Mouse (Mus musculus): ENCODE results near the gene Osbpl7. TPM values are rescaled to one million over a fixed set of nuclear protein-coding genes. Genes with fewer than 3 reads are reported as not detected.

The Osbpl7 gene
- polyA plus RNA-seq (2015; fragmentation: Nextera tagmentation; extraction: Ambion mirVana): 9.1 and 11.1 TPM in 2 replicates

GRCm38 (mm10) chr11:97050216-97050943 lies at the start of gene Osbpl7:
Osbpl7 (plus strand) TSS chr11:97050628.
- Histone ChIP-seq H3K36me3 (peaks cover 37% of the 10 kb centered on the region), H3K9ac (peak within 1 kb of the TSS; percentile 80), H3K4me1 (replicated peaks) (peaks cover 23% of the 10 kb centered on the region), H3K4me2 (replicated peaks) (peak within 1 kb of the TSS; percentile 89), H3K27me3 (replicated peaks) (no peaks in the 10 kb centered on the region), H3K4me3 (replicated peaks) (peak within 1 kb of the TSS; percentile 71), H3K9me3 (no peaks in the 10 kb centered on the region), H3K27ac (peak within 1 kb of the TSS; percentile 78)
- 5% methylated on average over 18 of the region's 18 CpGs for WGBS
- ATAC-seq: peak; percentile 70

DNA sequence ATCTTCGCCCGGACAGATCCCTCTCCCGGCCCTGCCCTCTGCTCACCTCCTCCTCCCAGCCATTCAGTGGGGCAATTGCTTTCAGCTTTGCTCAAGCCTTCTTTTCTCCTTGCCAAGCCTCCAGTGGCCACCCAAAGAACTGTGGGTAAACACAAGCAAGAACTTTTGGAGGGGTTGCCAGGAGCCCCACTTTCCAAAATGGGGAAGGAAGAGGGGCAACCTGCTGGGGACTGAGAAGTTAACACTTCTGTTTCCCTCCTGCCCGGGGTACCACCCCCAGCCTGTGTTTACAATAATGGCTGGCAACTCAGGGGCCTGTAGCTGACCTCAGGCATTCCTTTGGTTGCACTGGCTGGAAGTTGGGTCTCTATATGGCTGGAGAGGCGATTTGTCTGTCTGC lies 47.3 kb upstream of the Osbpl7 start:
- Histone ChIP-seq H3K9ac (no peak overlapping the region), H3K4me3 (replicated peaks) (no peak overlapping the region), H3K4me1 (replicated peaks) (no peaks in the 10 kb centered on the region), H3K9me3 (no peaks in the 10 kb centered on the region), H3K36me3 (no peaks in the 10 kb centered on the region), H3K27me3 (replicated peaks) (peaks cover 7% of the 10 kb centered on the region), H3K4me2 (replicated peaks) (no peak overlapping the region), H3K27ac (no peak overlapping the region)
- no peak for ATAC-seq
- WGBS: 29% methylated on average over 5 of the region's 5 CpGs

GRCm38 (mm10) chr11:97007093-97007794 lies 43.2 kb upstream of the Osbpl7 start:
- Histone ChIP-seq H3K36me3 (no peaks in the 10 kb centered on the region), H3K4me2 (replicated peaks) (no peak overlapping the region), H3K4me1 (replicated peaks) (no peaks in the 10 kb centered on the region), H3K4me3 (replicated peaks) (no peak overlapping the region), H3K9ac (no peak overlapping the region), H3K27ac (no peak overlapping the region), H3K27me3 (replicated peaks) (peaks cover 22% of the 10 kb centered on the region), H3K9me3 (no peaks in the 10 kb centered on the region)
- ATAC-seq: no peak
- WGBS: 57% methylated on average over 9 of the region's 9 CpGs

DNA sequence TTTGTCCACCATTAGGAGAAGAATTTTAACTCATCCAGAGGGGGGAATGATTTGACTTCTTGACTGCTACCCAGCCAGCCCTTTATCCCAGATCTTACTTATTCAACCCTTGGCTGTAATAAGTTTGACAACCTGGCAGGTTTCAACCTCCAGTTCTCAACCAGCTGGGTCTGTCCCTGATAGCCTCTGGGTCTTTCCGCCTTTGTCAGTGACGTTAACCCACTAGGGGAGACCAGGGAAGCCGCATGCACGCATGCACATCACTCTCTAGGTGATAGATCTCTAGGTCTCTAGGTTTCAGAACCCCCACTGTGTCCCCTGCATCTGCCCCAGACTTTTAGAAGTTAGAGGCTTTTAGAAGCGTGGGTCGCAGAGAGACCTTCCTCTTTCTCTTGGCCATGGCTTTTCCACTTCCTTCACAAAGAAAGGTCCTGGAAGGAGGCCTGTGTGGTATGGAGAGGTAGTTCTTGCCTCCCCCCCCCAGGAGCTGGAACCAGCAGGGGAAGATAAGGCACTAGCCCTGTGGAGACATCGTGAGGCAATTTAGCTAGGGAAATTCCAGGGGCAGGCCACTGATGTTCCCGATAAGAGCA lies 41.1 kb upstream of the Osbpl7 start:
- Histone ChIP-seq H3K4me2 (replicated peaks) (no peak overlapping the region), H3K36me3 (no peaks in the 10 kb centered on the region), H3K9ac (no peak overlapping the region), H3K27ac (no peak overlapping the region), H3K9me3 (no peaks in the 10 kb centered on the region), H3K27me3 (replicated peaks) (peaks cover 22% of the 10 kb centered on the region), H3K4me3 (replicated peaks) (no peak overlapping the region), H3K4me1 (replicated peaks) (0 out of 2 replicates have a peak, but pooled peaks cover 3% of the 10 kb centered on the region)
- WGBS: 46% methylated on average over 8 of the region's 8 CpGs
- no peak for ATAC-seq

DNA sequence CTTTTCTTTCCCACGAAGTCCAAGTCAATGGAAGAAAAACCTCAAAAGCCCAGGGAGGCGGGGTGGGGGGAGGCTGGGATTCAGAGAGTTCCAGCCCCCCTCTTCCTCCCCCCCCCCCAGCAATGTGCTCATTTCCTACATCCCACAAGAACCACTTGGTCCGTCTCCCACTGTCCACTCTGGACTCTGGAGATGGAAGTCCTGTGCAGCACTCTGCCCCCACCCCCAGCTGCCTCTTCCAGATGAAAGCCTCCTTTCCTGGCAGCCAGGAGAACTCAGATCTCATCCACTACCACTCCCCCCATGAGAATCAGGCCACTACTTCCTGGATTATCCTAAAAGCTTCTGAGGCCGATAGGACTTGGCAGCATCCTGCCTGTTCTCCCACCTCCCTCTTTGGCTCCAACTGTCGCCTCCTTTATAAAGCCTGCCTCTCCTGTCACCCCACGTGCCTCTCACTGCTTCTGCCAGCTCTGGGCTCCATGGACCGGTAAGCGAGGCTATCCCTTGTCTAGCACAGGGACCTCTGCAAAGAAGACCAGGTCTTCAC lies 37.2 kb upstream of the Osbpl7 start, which contains the start of gene Sp6:
TSS of gene Sp6 (plus strand) at position 274 of the 550 bp plus-strand sequence.
- 21% methylated on average over 8 of the region's 8 CpGs for WGBS
- Histone ChIP-seq H3K4me3 (replicated peaks) (no peak within 1 kb of the TSS), H3K9me3 (no peaks in the 10 kb centered on the region), H3K4me1 (replicated peaks) (peaks cover 10% of the 10 kb centered on the region), H3K9ac (no peak within 1 kb of the TSS), H3K36me3 (no peaks in the 10 kb centered on the region), H3K4me2 (replicated peaks) (no peak within 1 kb of the TSS), H3K27me3 (replicated peaks) (peaks cover 41% of the 10 kb centered on the region), H3K27ac (no peak within 1 kb of the TSS)
- no peak for ATAC-seq

DNA sequence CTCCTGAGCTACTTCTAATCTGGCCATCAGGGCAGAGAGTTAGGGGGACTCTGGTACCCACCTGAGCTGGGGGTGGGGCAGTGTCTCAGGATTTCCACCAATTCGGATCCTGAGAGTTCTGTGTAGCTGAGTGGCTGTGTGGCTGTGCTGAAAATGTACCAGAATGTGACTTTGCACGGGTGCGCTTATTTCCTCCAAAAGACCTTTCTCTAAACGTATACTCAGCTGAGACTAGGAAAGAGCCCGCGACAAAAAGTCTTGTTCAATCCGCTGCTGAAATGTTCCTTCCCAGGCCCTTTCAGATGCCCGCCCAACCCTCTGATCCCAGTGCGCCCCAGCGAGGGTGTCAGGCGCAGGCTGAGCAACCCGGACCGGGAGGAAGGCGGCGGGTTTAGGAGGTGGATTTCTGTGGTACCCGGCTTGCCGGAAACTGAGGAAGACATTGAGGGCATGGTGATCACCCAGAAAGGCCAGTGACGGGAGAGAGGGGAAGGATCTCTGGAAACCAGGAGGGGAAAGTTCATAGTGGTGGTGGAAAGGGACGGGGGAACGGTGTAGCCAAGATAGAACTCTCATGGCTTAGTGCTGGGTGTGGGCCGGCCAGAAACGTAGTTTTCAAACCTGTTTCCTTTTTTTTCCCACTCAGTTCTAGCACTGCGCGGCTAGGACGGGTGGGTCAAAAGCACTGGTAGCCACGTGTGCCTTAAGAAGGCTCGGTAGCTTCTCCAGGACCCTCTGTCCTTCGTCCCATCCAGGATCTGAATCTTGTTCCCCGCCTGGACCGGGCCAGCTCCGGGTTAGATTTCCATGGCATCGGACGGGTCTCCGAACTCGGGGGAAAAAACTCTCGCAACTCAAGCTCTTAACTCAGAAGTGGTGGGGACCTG lies 32.5 kb upstream of the Osbpl7 start:
- no peak for ATAC-seq
- peak overlapping the region; percentile 37 for H3K4me3 ChIP-seq (replicated peaks)
- no peak overlapping the region for H3K27ac ChIP-seq
- no peaks in the 10 kb centered on the region for H3K9me3 ChIP-seq
- H3K4me1 ChIP-seq (replicated peaks): peaks cover 40% of the 10 kb centered on the region
- WGBS: 1% methylated on average over 36 of the region's 36 CpGs
- H3K36me3 ChIP-seq: no peaks in the 10 kb centered on the region
- H3K4me2 ChIP-seq (replicated peaks): peak overlapping the region; percentile 79
- no peak overlapping the region for H3K9ac ChIP-seq
- peaks cover 71% of the 10 kb centered on the region for H3K27me3 ChIP-seq (replicated peaks)

GRCm38 (mm10) chr11:97018583-97019344 lies 31.7 kb upstream of the Osbpl7 start:
- Histone ChIP-seq H3K36me3 (no peaks in the 10 kb centered on the region), H3K9ac (no peak overlapping the region; the same call in 1 of the 2 replicates), H3K4me2 (replicated peaks) (peak overlapping the region; percentile 79), H3K9me3 (no peaks in the 10 kb centered on the region), H3K4me1 (replicated peaks) (peaks cover 37% of the 10 kb centered on the region), H3K27ac (no peak overlapping the region), H3K27me3 (replicated peaks) (peaks cover 79% of the 10 kb centered on the region), H3K4me3 (replicated peaks) (peak overlapping the region; percentile 37)
- under 1% methylated on average over 65 of the region's 68 CpGs for whole genome bisulfite sequencing
- peak; percentile 41 for ATAC-seq

DNA sequence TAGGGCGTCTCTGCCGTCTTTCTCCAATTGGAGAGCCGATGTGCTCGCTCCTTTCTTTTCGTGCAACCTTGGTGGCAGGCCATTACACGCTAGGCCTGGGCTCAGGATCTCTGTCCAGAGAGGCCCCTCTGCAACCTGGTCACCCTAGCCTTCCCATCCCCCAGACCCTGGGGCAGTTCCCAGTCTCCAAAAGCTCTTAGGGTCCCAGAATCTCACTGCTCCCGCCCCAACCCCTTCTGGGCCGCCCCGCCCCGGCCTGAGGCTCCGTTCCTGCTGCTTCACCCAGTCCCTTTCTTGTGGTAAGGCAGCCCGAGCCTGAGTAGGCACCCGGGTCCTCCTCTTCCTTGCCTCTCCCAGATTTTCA lies 31.1 kb upstream of the Osbpl7 start:
- H3K27ac ChIP-seq: no peak overlapping the region
- peaks cover 37% of the 10 kb centered on the region for H3K4me1 ChIP-seq (replicated peaks)
- H3K9me3 ChIP-seq: no peaks in the 10 kb centered on the region
- no peaks in the 10 kb centered on the region for H3K36me3 ChIP-seq
- peak overlapping the region; percentile 37 for H3K4me3 ChIP-seq (replicated peaks)
- 12% methylated on average over 13 of the region's 13 CpGs for WGBS
- H3K9ac ChIP-seq: no peak overlapping the region
- no peak for ATAC-seq
- H3K4me2 ChIP-seq (replicated peaks): peak overlapping the region; percentile 79
- H3K27me3 ChIP-seq (replicated peaks): peaks cover 85% of the 10 kb centered on the region

DNA sequence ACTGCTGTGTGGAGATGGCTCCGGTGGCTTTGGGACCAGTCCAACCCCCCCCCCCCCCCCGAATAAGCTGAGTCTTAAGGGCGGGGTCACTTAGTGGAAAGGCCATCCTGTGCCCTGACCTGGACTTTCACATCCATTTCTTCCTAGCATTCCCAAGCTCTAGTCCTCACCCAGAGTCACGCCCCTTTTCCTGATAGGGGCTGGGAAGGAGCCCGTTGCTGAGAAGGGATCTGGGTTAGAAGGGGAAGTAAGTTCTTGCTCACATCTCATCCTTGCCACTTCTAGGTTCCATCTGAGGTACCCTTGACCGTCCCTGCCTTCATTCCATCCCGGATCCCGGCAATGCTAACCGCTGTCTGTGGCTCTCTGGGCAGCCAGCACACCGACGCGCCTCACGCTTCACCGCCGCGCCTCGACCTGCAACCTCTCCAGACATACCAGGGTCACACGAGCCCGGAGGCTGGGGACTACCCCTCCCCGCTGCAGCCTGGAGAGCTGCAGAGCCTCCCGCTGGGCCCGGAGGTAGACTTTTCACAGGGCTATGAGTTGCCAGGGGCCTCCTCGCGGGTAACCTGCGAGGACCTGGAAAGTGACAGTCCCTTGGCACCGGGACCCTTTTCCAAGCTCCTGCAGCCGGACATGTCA lies 29.2 kb upstream of the Osbpl7 start:
- Histone ChIP-seq H3K27me3 (replicated peaks) (peaks cover 73% of the 10 kb centered on the region), H3K27ac (no peak overlapping the region), H3K9ac (no peak overlapping the region), H3K4me2 (replicated peaks) (peak overlapping the region; percentile 92), H3K9me3 (no peaks in the 10 kb centered on the region), H3K4me1 (replicated peaks) (peaks cover 45% of the 10 kb centered on the region), H3K36me3 (no peaks in the 10 kb centered on the region), H3K4me3 (replicated peaks) (peak overlapping the region; percentile 51)
- no peak for ATAC-seq
- WGBS: 3% methylated on average over 27 of the region's 27 CpGs

DNA sequence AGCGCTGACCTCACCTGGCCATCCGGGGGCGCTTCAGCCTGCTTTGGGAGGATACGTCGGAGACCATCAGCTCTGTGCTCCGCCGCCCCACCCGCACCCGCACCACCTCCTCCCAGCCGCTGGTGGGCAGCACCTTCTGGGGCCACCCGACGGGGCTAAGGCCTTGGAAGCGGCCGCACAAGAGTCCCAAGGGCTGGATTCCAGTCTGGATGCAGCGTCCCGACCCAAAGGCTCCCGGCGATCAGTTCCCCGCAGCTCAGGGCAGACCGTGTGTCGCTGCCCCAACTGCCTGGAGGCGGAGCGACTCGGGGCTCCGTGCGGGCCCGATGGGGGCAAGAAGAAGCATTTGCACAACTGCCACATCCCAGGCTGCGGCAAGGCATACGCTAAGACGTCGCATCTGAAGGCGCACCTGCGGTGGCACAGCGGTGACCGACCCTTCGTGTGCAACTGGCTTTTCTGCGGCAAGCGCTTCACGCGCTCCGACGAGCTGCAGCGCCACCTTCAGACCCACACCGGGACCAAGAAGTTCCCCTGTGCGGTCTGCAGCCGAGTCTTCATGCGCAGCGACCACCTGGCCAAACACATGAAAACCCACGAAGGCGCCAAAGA lies 28.4 kb upstream of the Osbpl7 start:
- peak; percentile 68 for ATAC-seq
- peaks cover 66% of the 10 kb centered on the region for H3K27me3 ChIP-seq (replicated peaks)
- H3K4me1 ChIP-seq (replicated peaks): peaks cover 45% of the 10 kb centered on the region

More for the DNA sequence above, 28.4 kb upstream of the Osbpl7 start:
- Histone ChIP-seq H3K27ac (no peak overlapping the region), H3K36me3 (no peaks in the 10 kb centered on the region), H3K4me2 (replicated peaks) (peak overlapping the region; percentile 92), H3K4me3 (replicated peaks) (peak overlapping the region; percentile 51), H3K9me3 (no peaks in the 10 kb centered on the region), H3K9ac (peak overlapping the region; percentile 58)
- under 1% methylated on average over 50 of the region's 50 CpGs for WGBS

Data from intestine, embryonic 15.5 days (tissue).